Mouse (Mus musculus): ENCODE measurements at regions not wholly inside any gene's neighbourhood (a gene's known extent, or its start where the extent isn't known, plus 50 kb on each side); places are given as distances from the start of the nearest gene placed in this dataset.

- TF ChIP-seq POLR2A (IDR thresholded peaks at IDR 0.05; ENCODE audit: extremely low read depth, insufficient read depth, low read length) (no peak), CTCF (IDR thresholded peaks at IDR 0.05; ENCODE audit: low read depth, low read length) (no peak)
- 52% methylated on average over 4 of the region's 4 CpGs for WGBS
- Histone ChIP-seq H3K79me2 (ENCODE audit: control insufficient read depth, insufficient read depth, low read length) (no peaks in the 10 kb centered on the region), H3K27me3 (ENCODE audit: control insufficient read depth, insufficient read depth, low read length) (no peaks in the 10 kb centered on the region), H3K36me3 (ENCODE audit: control insufficient read depth, insufficient read depth, low read length) (no peaks in the 10 kb centered on the region), H3K4me1 (ENCODE audit: control insufficient read depth, insufficient read depth, low read length) (no peaks in the 10 kb centered on the region), H3K27ac (replicated peaks; ENCODE audit: insufficient read depth, low read depth, low read length) (no peak overlapping the region), H3K9ac (ENCODE audit: low read depth, low read length) (no peak overlapping the region), H3K4me3 (ENCODE audit: insufficient read depth, low read depth, low read length) (no peak overlapping the region)
- no peak for DNase-seq (ENCODE audit: extremely low read depth, low read depth, low spot score)
These were observed 600.4 kb downstream of the Tox3 start for GRCm38 (mm10) chr8:89747726-89748125.

DNA sequence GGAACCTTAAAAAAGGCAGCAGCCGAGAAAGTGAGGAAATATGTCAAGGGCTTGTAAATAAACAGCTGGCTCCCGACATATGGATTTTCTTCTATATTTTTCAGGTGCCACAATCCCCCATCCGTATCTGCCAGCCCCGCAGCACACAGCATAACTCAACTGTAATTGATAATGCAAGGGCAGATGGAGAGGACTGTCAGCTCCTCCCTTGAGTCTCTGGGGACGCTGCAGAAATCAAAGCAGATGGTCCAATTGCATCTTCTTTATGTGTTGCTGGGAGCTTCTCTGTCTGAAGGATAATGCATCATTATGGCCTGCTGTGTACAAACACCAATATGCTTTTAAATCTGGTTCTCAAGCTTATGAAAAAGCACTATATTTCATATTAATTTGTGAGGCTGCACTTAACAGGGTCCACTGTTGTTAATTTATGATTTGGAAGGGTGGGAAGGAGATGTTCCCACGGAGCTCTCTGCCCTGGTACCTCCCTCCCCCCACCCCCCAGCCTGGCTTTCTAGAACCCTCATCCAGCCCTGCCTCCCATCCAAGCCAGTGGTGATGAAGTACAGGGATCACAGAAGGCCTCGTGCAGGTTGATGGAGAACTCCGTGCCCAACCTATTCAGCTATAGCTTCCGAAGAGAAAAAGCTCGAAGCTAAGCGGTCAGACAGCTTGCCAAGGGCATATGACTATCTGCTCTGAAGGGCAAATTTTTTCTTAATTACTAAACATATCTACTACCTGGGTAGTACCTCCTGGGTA is 603.7 kb downstream of the Tox3 start:
- TF ChIP-seq CTCF (IDR thresholded peaks at IDR 0.05; ENCODE audit: low read depth, low read length) (no peak), POLR2A (IDR thresholded peaks at IDR 0.05; ENCODE audit: extremely low read depth, insufficient read depth, low read length) (no peak)
- Histone ChIP-seq H3K79me2 (ENCODE audit: control insufficient read depth, insufficient read depth, low read length) (no peaks in the 10 kb centered on the region), H3K36me3 (ENCODE audit: control insufficient read depth, insufficient read depth, low read length) (no peaks in the 10 kb centered on the region), H3K9ac (ENCODE audit: low read depth, low read length) (no peak overlapping the region), H3K4me3 (ENCODE audit: insufficient read depth, low read depth, low read length) (no peak overlapping the region), H3K4me1 (ENCODE audit: control insufficient read depth, insufficient read depth, low read length) (no peaks in the 10 kb centered on the region), H3K27ac (replicated peaks; ENCODE audit: insufficient read depth, low read depth, low read length) (no peak overlapping the region), H3K27me3 (ENCODE audit: control insufficient read depth, insufficient read depth, low read length) (no peaks in the 10 kb centered on the region)
- no peak for DNase-seq (ENCODE audit: extremely low read depth, low read depth, low spot score)
- WGBS = 78% methylated on average over 11 of the region's 11 CpGs

- DNase-seq (ENCODE audit: extremely low read depth, low read depth, low spot score) = no peak
- Histone ChIP-seq H3K9ac (ENCODE audit: low read depth, low read length) (no peak overlapping the region), H3K4me3 (ENCODE audit: insufficient read depth, low read depth, low read length) (no peak overlapping the region), H3K27me3 (ENCODE audit: control insufficient read depth, insufficient read depth, low read length) (no peaks in the 10 kb centered on the region), H3K79me2 (ENCODE audit: control insufficient read depth, insufficient read depth, low read length) (no peaks in the 10 kb centered on the region), H3K27ac (replicated peaks; ENCODE audit: insufficient read depth, low read depth, low read length) (no peak overlapping the region), H3K4me1 (ENCODE audit: control insufficient read depth, insufficient read depth, low read length) (no peaks in the 10 kb centered on the region), H3K36me3 (ENCODE audit: control insufficient read depth, insufficient read depth, low read length) (no peaks in the 10 kb centered on the region)
- no peak for TF ChIP-seq CTCF (IDR thresholded peaks at IDR 0.05; ENCODE audit: low read depth, low read length)
- TF ChIP-seq POLR2A (IDR thresholded peaks at IDR 0.05; ENCODE audit: extremely low read depth, insufficient read depth, low read length) = no peak
- WGBS = 94% methylated on average over 3 of the region's 3 CpGs
These were observed 609.5 kb downstream of the Tox3 start for GRCm38 (mm10) chr8:89738657-89739056.

DNA sequence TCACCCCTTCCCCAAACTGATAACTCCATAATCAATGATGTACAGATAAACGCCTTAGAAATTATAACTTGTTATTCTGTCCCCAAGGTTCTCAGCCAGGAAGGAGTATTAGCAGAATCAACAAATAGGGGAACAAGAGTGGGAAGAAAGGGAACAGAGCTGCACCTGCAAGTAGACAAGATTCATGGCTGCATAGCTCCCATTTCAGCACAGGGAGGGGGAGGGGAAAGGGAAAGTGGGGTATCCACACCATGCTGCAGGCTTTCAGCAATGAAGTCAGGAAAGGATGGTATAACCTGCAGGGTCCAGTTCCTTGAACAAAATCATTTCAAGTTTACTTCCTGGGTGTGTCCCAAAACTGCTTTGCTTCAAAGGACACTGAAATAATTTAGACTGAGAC is 610.5 kb downstream of the Tox3 start:
- H3K4me3 ChIP-seq (ENCODE audit: insufficient read depth, low read depth, low read length) = no peak overlapping the region
- no peak for DNase-seq (ENCODE audit: extremely low read depth, low read depth, low spot score)
- no peaks in the 10 kb centered on the region for H3K27me3 ChIP-seq (ENCODE audit: control insufficient read depth, insufficient read depth, low read length)
- TF ChIP-seq POLR2A (IDR thresholded peaks at IDR 0.05; ENCODE audit: extremely low read depth, insufficient read depth, low read length) (no peak), CTCF (IDR thresholded peaks at IDR 0.05; ENCODE audit: low read depth, low read length) (no peak)
- no peaks in the 10 kb centered on the region for H3K79me2 ChIP-seq (ENCODE audit: control insufficient read depth, insufficient read depth, low read length)
- H3K9ac ChIP-seq (ENCODE audit: low read depth, low read length) = no peak overlapping the region
- 77% methylated on average over 1 of the region's 1 CpGs for WGBS
- no peaks in the 10 kb centered on the region for H3K4me1 ChIP-seq (ENCODE audit: control insufficient read depth, insufficient read depth, low read length)
- no peaks in the 10 kb centered on the region for H3K36me3 ChIP-seq (ENCODE audit: control insufficient read depth, insufficient read depth, low read length)
- no peak overlapping the region for H3K27ac ChIP-seq (replicated peaks; ENCODE audit: insufficient read depth, low read depth, low read length)

DNA sequence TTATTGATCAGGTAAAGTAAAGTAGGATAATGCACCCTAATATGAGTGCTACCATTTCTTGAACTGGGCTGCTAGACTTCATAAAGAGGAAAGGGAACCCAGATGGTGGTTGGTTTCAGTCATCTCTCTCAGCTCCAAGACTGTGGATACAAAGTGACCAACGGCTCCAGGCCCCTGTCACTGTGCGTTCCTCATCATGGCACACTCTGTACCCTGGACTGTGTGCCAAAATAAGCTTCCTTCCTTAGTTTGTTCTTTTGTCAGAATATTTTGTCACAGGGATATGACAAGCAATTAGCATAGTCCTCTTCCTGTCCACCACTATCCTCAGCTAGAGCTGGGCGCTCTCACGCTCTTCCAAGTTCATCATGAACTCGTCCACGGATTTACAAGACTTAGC is 620.9 kb downstream of the Tox3 start:
- DNase-seq (ENCODE audit: extremely low read depth, low read depth, low spot score) = no peak
- H3K36me3 ChIP-seq (ENCODE audit: control insufficient read depth, insufficient read depth, low read length) = no peaks in the 10 kb centered on the region
- no peak overlapping the region for H3K9ac ChIP-seq (ENCODE audit: low read depth, low read length)
- no peak overlapping the region for H3K4me3 ChIP-seq (ENCODE audit: insufficient read depth, low read depth, low read length)
- H3K27me3 ChIP-seq (ENCODE audit: control insufficient read depth, insufficient read depth, low read length) = no peaks in the 10 kb centered on the region
- no peaks in the 10 kb centered on the region for H3K79me2 ChIP-seq (ENCODE audit: control insufficient read depth, insufficient read depth, low read length)
- H3K27ac ChIP-seq (replicated peaks; ENCODE audit: insufficient read depth, low read depth, low read length) = no peak overlapping the region
- 86% methylated on average over 6 of the region's 6 CpGs for WGBS
- H3K4me1 ChIP-seq (ENCODE audit: control insufficient read depth, insufficient read depth, low read length) = no peaks in the 10 kb centered on the region
- TF ChIP-seq POLR2A (IDR thresholded peaks at IDR 0.05; ENCODE audit: extremely low read depth, insufficient read depth, low read length) = no peak
- TF ChIP-seq CTCF (IDR thresholded peaks at IDR 0.05; ENCODE audit: low read depth, low read length) = no peak

DNA sequence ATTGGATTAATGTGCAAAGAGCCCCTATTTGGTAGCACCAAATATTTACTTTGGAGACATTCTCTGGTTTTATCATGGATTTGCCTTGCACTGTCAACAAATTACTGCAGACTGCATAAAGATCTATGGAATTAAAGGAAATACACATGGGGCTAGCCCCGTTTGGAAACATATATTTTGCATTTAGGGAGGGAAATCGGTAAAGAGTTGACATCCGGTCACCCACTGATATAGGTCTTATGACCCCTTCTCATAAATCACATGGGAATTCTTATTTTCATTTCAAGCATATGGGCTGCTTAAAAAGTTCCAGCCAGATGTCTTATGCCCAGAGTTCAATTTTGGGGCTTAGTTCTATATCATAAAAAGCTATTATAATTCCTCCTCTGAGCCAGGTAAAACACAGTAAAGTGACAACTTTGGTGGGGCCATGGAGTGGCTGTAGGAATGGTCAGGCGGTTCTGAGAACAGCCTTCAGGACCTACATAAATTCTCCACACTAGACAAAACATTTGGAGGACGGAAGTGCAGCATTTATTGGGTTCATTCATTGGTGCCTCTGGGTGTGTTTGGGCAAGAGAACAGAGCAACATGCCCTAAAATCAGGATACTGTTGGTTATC is 626.3 kb downstream of the Tox3 start:
- H3K9ac ChIP-seq (ENCODE audit: low read depth, low read length) = no peak overlapping the region

More for the DNA sequence above, 626.3 kb downstream of the Tox3 start:
- Histone ChIP-seq H3K36me3 (ENCODE audit: control insufficient read depth, insufficient read depth, low read length) (no peaks in the 10 kb centered on the region), H3K27ac (replicated peaks; ENCODE audit: insufficient read depth, low read depth, low read length) (no peak overlapping the region), H3K4me3 (ENCODE audit: insufficient read depth, low read depth, low read length) (no peak overlapping the region), H3K79me2 (ENCODE audit: control insufficient read depth, insufficient read depth, low read length) (no peaks in the 10 kb centered on the region), H3K4me1 (ENCODE audit: control insufficient read depth, insufficient read depth, low read length) (no peaks in the 10 kb centered on the region), H3K27me3 (ENCODE audit: control insufficient read depth, insufficient read depth, low read length) (no peaks in the 10 kb centered on the region)
- DNase-seq (ENCODE audit: extremely low read depth, low read depth, low spot score) = no peak
- WGBS = 71% methylated on average over 5 of the region's 5 CpGs
- TF ChIP-seq POLR2A (IDR thresholded peaks at IDR 0.05; ENCODE audit: extremely low read depth, insufficient read depth, low read length) = no peak
- TF ChIP-seq CTCF (IDR thresholded peaks at IDR 0.05; ENCODE audit: low read depth, low read length) = no peak
